Mouse (Mus musculus) lung, postnatal 10 days (tissue): ENCODE results near the gene Naa11.

Experiments
- DNase-seq: peaks from one replicate; pipeline ENCODE4 v3.0.0; 2021

Naa11 gene

GRCm38 (mm10) chr5:97392160-97392559 is at the start of gene Naa11:
Naa11 (minus strand) TSS chr5:97392379.
- DNase-seq = no peak

- no peak for DNase-seq
Measured at GRCm38 (mm10) chr5:97432512-97432911, 40.3 kb upstream of the Naa11 start.

- no peak for DNase-seq
Measured at GRCm38 (mm10) chr5:97429976-97430375, 37.8 kb upstream of the Naa11 start.

GRCm38 (mm10) chr5:97421669-97422068 is 29.5 kb upstream of the Naa11 start:
- DNase-seq = no peak

GRCm38 (mm10) chr5:97417185-97417584 is 25.0 kb upstream of the Naa11 start:
- DNase-seq = no peak

GRCm38 (mm10) chr5:97415837-97416236 is 23.7 kb upstream of the Naa11 start:
- DNase-seq = no peak

GRCm38 (mm10) chr5:97413716-97414115 is 21.5 kb upstream of the Naa11 start:
- no peak for DNase-seq

GRCm38 (mm10) chr5:97410190-97410589 is 18.0 kb upstream of the Naa11 start:
- no peak for DNase-seq

GRCm38 (mm10) chr5:97409234-97409704 is 17.1 kb upstream of the Naa11 start:
- no peak for DNase-seq

GRCm38 (mm10) chr5:97401042-97401441 is 8.9 kb upstream of the Naa11 start:
- no peak for DNase-seq

- DNase-seq = no peak
Measured at GRCm38 (mm10) chr5:97397585-97397984, 5.4 kb upstream of the Naa11 start.

GRCm38 (mm10) chr5:97387622-97388021 is 4.6 kb downstream of the Naa11 start:
- DNase-seq = no peak

- no peak for DNase-seq
Measured at GRCm38 (mm10) chr5:97384399-97384798, 7.8 kb downstream of the Naa11 start.

- peak; percentile 9 for DNase-seq
Measured at GRCm38 (mm10) chr5:97382548-97383222, 9.5 kb downstream of the Naa11 start.

GRCm38 (mm10) chr5:97379976-97380375 is 12.2 kb downstream of the Naa11 start:
- DNase-seq = no peak

GRCm38 (mm10) chr5:97364781-97365180 is 27.4 kb downstream of the Naa11 start:
- DNase-seq = peak; percentile 6

- DNase-seq = no peak
Measured at GRCm38 (mm10) chr5:97364252-97364651, 27.9 kb downstream of the Naa11 start.

- peak; percentile 44 for DNase-seq
Measured at GRCm38 (mm10) chr5:97362539-97362938, 29.6 kb downstream of the Naa11 start.

- no peak for DNase-seq
Measured at GRCm38 (mm10) chr5:97359104-97359503, 33.1 kb downstream of the Naa11 start.

GRCm38 (mm10) chr5:97356135-97356534 is 36.0 kb downstream of the Naa11 start:
- DNase-seq = no peak

GRCm38 (mm10) chr5:97355152-97355551 is 37.0 kb downstream of the Naa11 start:
- no peak for DNase-seq

- peak; percentile 36 for DNase-seq
Measured at GRCm38 (mm10) chr5:97348760-97349159, 43.4 kb downstream of the Naa11 start.

- no peak for DNase-seq
Measured at GRCm38 (mm10) chr5:97348310-97348709, 43.9 kb downstream of the Naa11 start.

GRCm38 (mm10) chr5:97345732-97346253 is 46.4 kb downstream of the Naa11 start:
- no peak for DNase-seq

- DNase-seq = no peak
Measured at GRCm38 (mm10) chr5:97345129-97345528, 47.0 kb downstream of the Naa11 start.
